ENCODE assay signal across 8 mouse cellular contexts in genomic region chr10:82048460-82048804, GRCm38 (mm10). TPM values are rescaled to one million over a fixed set of nuclear protein-coding genes. Genes with fewer than 3 reads are reported as not detected.
DNase-seq lines count a peak whose midpoint lies in the region; ATAC-seq and TF ChIP-seq lines count a peak whose summit lies in the region.
"Not testable (repeated sequence)": the region's sequence is repeated elsewhere in the genome, so short reads cannot be mapped to it uniquely, and the experiment has no call there.

No protein-coding gene starts in this region.

- peak overlapping the region; percentile 75; the same call in 1 of the 2 replicates for H3K9ac ChIP-seq in embryonic facial prominence, embryonic 15.5 days
- H3K9ac ChIP-seq in hindbrain, embryonic 15.5 days: peak overlapping the region; percentile 75
- peak overlapping the region; percentile 74 for H3K9ac ChIP-seq in liver, postnatal 0 days (replicated peaks)
- peak overlapping the region; percentile 87 for H3K9ac ChIP-seq in midbrain, embryonic 14.5 days (replicated peaks; ENCODE audit: low read length)
- peak overlapping the region; percentile 16; the same call in 1 of the 2 replicates for H3K9ac ChIP-seq in stomach, embryonic 15.5 days

- peaks cover 21% of the 10 kb centered on the region for H3K36me3 ChIP-seq in G1E (replicated peaks)
- peaks cover 18% of the 10 kb centered on the region for H3K36me3 ChIP-seq in embryonic facial prominence, embryonic 15.5 days
- peaks cover 32% of the 10 kb centered on the region for H3K36me3 ChIP-seq in heart, embryonic 10.5 days
- H3K36me3 ChIP-seq in hindbrain, embryonic 15.5 days: peaks cover 18% of the 10 kb centered on the region
- not testable (repeated sequence) for H3K36me3 ChIP-seq in liver, postnatal 0 days (replicated peaks; ENCODE audit: insufficient read depth, low read length)
- peaks cover 21% of the 10 kb centered on the region for H3K36me3 ChIP-seq in midbrain, embryonic 14.5 days (ENCODE audit: control insufficient read depth, insufficient read depth, low read length)
- H3K36me3 ChIP-seq in stomach, embryonic 15.5 days: peaks cover 12% of the 10 kb centered on the region

- intact Hi-C loops in left cerebral cortex, adult 2 months (cut with DNase I): loop anchor here (2.0 to 5.0 kb wide), 4 partner anchors 36 to 194 kb away; partner anchors contain the start of gene Zfp938

- H3K4me2 ChIP-seq in embryonic facial prominence, embryonic 15.5 days (replicated peaks): peak overlapping the region; percentile 47
- peak overlapping the region; percentile 58 for H3K4me2 ChIP-seq in hindbrain, embryonic 15.5 days
- peak overlapping the region; percentile 74 for H3K4me2 ChIP-seq in liver, postnatal 0 days (ENCODE audit: low read depth, low read length)
- peak overlapping the region; percentile 53 for H3K4me2 ChIP-seq in midbrain, embryonic 14.5 days (ENCODE audit: low read length)
- peak overlapping the region; percentile 51 for H3K4me2 ChIP-seq in stomach, embryonic 15.5 days

- H3K4me1 ChIP-seq in G1E (ENCODE audit: insufficient read depth, low read depth, low read length): peaks cover 12% of the 10 kb centered on the region
- H3K4me1 ChIP-seq in embryonic facial prominence, embryonic 15.5 days; heart, embryonic 10.5 days; hindbrain, embryonic 15.5 days (replicated peaks); liver, postnatal 0 days (ENCODE audit: insufficient read depth); midbrain, embryonic 14.5 days (ENCODE audit: control insufficient read depth, insufficient read depth, low read length); stomach, embryonic 15.5 days: not testable (repeated sequence)

- 29% methylated on average over 10 of the region's 10 CpGs for WGBS in embryonic facial prominence, embryonic 15.5 days
- WGBS in heart, embryonic 10.5 days: 23% methylated on average over 10 of the region's 10 CpGs
- WGBS in hindbrain, embryonic 15.5 days: 25% methylated on average over 10 of the region's 10 CpGs
- 21% methylated on average over 10 of the region's 10 CpGs for WGBS in liver, postnatal 0 days (ENCODE audit: insufficient replicate concordance)
- WGBS in midbrain, embryonic 14.5 days: 32% methylated on average over 10 of the region's 10 CpGs
- 22% methylated on average over 10 of the region's 10 CpGs for WGBS in stomach, embryonic 15.5 days

- not testable (repeated sequence) for TF ChIP-seq CTCF in G1E (IDR thresholded peaks at IDR 0.05; ENCODE audit: low read depth, low read length); left cerebral cortex, adult 2 months (IDR thresholded peaks at IDR 0.05); liver, postnatal 0 days (IDR thresholded peaks at IDR 0.05; ENCODE audit: low read depth)

- not testable (repeated sequence) for TF ChIP-seq EP300 in liver, postnatal 0 days (IDR thresholded peaks at IDR 0.05; ENCODE audit: low read depth)

- H3K27ac ChIP-seq in embryonic facial prominence, embryonic 15.5 days (replicated peaks): peak overlapping the region; percentile 95
- peak overlapping the region; percentile 93 for H3K27ac ChIP-seq in heart, embryonic 10.5 days
- peak overlapping the region; percentile 97 for H3K27ac ChIP-seq in hindbrain, embryonic 15.5 days (replicated peaks)
- peak overlapping the region; percentile 78 for H3K27ac ChIP-seq in left cerebral cortex, adult 2 months
- peak overlapping the region; percentile 92 for H3K27ac ChIP-seq in liver, postnatal 0 days (ENCODE audit: low read depth)
- H3K27ac ChIP-seq in midbrain, embryonic 14.5 days (replicated peaks; ENCODE audit: low read depth, low read length): peak overlapping the region; percentile 98
- peak overlapping the region; percentile 97 for H3K27ac ChIP-seq in stomach, embryonic 15.5 days

- not testable (repeated sequence) for H3K27me3 ChIP-seq in G1E (ENCODE audit: insufficient read depth, low read length); embryonic facial prominence, embryonic 15.5 days; heart, embryonic 10.5 days (ENCODE audit: insufficient read depth, poor library complexity, severe bottlenecking); hindbrain, embryonic 15.5 days; liver, postnatal 0 days (ENCODE audit: insufficient read depth, low read length); midbrain, embryonic 14.5 days (ENCODE audit: control insufficient read depth, insufficient read depth, low read length); stomach, embryonic 15.5 days (replicated peaks)

- H3K9me3 ChIP-seq in G1E (replicated peaks): peaks cover 36% of the 10 kb centered on the region
- peaks cover 40% of the 10 kb centered on the region for H3K9me3 ChIP-seq in embryonic facial prominence, embryonic 15.5 days (replicated peaks)
- H3K9me3 ChIP-seq in heart, embryonic 10.5 days: peaks cover 36% of the 10 kb centered on the region
- peaks cover 41% of the 10 kb centered on the region for H3K9me3 ChIP-seq in hindbrain, embryonic 15.5 days
- peaks cover 32% of the 10 kb centered on the region for H3K9me3 ChIP-seq in liver, postnatal 0 days (ENCODE audit: low read length)
- peaks cover 48% of the 10 kb centered on the region for H3K9me3 ChIP-seq in midbrain, embryonic 14.5 days (ENCODE audit: control insufficient read depth, low read length)
- H3K9me3 ChIP-seq in stomach, embryonic 15.5 days: peaks cover 13% of the 10 kb centered on the region; the same call in 1 of the 2 replicates

- peak overlapping the region; percentile 77 for H3K4me3 ChIP-seq in G1E (ENCODE audit: low read depth, low read length)
- H3K4me3 ChIP-seq in embryonic facial prominence, embryonic 15.5 days (replicated peaks): peak overlapping the region; percentile 74
- peak overlapping the region; percentile 72 for H3K4me3 ChIP-seq in heart, embryonic 10.5 days
- peak overlapping the region; percentile 73 for H3K4me3 ChIP-seq in hindbrain, embryonic 15.5 days
- peak overlapping the region; percentile 89 for H3K4me3 ChIP-seq in left cerebral cortex, adult 2 months
- H3K4me3 ChIP-seq in liver, postnatal 0 days (ENCODE audit: low read depth, low read length): peak overlapping the region; percentile 69
- peak overlapping the region; percentile 71 for H3K4me3 ChIP-seq in midbrain, embryonic 14.5 days (replicated peaks; ENCODE audit: low read depth, low read length)
- H3K4me3 ChIP-seq in stomach, embryonic 15.5 days (replicated peaks): peak overlapping the region; percentile 67

- not testable (repeated sequence) for ATAC-seq in G1E (ENCODE audit: extremely low read depth, insufficient number of reproducible peaks, low FRiP score, poor library complexity, severe bottlenecking); embryonic facial prominence, embryonic 15.5 days (ENCODE audit: insufficient number of reproducible peaks, low FRiP score, low TSS enrichment, low read depth); hindbrain, embryonic 15.5 days (ENCODE audit: low FRiP score, low read depth); midbrain, embryonic 14.5 days (ENCODE audit: low FRiP score, low TSS enrichment)
- peak; percentile 9; the same call in 1 of the 2 replicates for ATAC-seq in liver, postnatal 0 days
- 0 out of 2 replicates have a peak, but pooled peaks have one; percentile 19 for ATAC-seq in stomach, embryonic 15.5 days (ENCODE audit: insufficient read depth, low FRiP score, low read depth)

- not testable (repeated sequence) for DNase-seq in G1E (ENCODE audit: low spot score); heart, embryonic 10.5 days (ENCODE audit: low spot score); left cerebral cortex, adult 2 months (ENCODE audit: extremely low spot score in 1 of 2, low spot score in 2 of 2); liver, postnatal 0 days; midbrain, embryonic 14.5 days

RNA-seq across cellular contexts. Expression of gene Zfp873, which starts 0.5 kb away (rescaled TPM):
- total RNA-seq in G1E (2014; fragmentation: Nextera tagmentation) (10.7 and 10.9 TPM in 2 replicates), G1E (2017) (10.3 and 12.8 TPM in 2 replicates)
- polyA plus RNA-seq in G1E (2012): 0.40 and 0.52 TPM in 2 replicates
- 11.4 and 12.1 TPM in 2 replicates for polyA plus RNA-seq in embryonic facial prominence, embryonic 15.5 days (2015; fragmentation: Nextera tagmentation; extraction: Ambion mirVana)
- 11.5 and 13.4 TPM in 2 replicates for polyA plus RNA-seq in heart, embryonic 10.5 days (2016; fragmentation: Nextera tagmentation; extraction: Ambion mirVana)
- 13.9 and 14.0 TPM in 2 replicates for polyA plus RNA-seq in hindbrain, embryonic 15.5 days (2015; fragmentation: Nextera tagmentation; extraction: Ambion mirVana)
- 10 to 100 TPM; 10.7 to 11.5 TPM for total RNA-seq in left cerebral cortex, adult 2 months (2021)
- 1.7 and 1.9 TPM in 2 replicates for polyA plus RNA-seq in liver, postnatal 0 days (2015; fragmentation: Nextera tagmentation; extraction: Ambion mirVana)
- polyA plus RNA-seq in midbrain, embryonic 14.5 days (2014; fragmentation: Nextera tagmentation; extraction: Ambion mirVana): 15.5 and 17.9 TPM in 2 replicates
- 12.9 and 13.8 TPM in 2 replicates for polyA plus RNA-seq in stomach, embryonic 15.5 days (2015; fragmentation: Nextera tagmentation; extraction: Ambion mirVana)

RNA-seq across cellular contexts. Expression of gene BC024063, which starts 34.7 kb away (rescaled TPM):
- total RNA-seq in G1E (2014; fragmentation: Nextera tagmentation): 17.8 and 18.6 TPM in 2 replicates
- total RNA-seq in G1E (2017): 10.7 and 11.5 TPM in 2 replicates
- 0.14 and 0.20 TPM in 2 replicates for polyA plus RNA-seq in G1E (2012)
- polyA plus RNA-seq in embryonic facial prominence, embryonic 15.5 days (2015; fragmentation: Nextera tagmentation; extraction: Ambion mirVana): 4.3 TPM in 2 replicates
- polyA plus RNA-seq in heart, embryonic 10.5 days (2016; fragmentation: Nextera tagmentation; extraction: Ambion mirVana): 3.1 and 3.5 TPM in 2 replicates
- polyA plus RNA-seq in hindbrain, embryonic 15.5 days (2015; fragmentation: Nextera tagmentation; extraction: Ambion mirVana): 5.4 and 6.7 TPM in 2 replicates
- 1 to 10 TPM; 7.4 to 8.8 TPM for total RNA-seq in left cerebral cortex, adult 2 months (2021)
- polyA plus RNA-seq in liver, postnatal 0 days (2015; fragmentation: Nextera tagmentation; extraction: Ambion mirVana): 0.34 and 0.45 TPM in 2 replicates
- 10.3 and 11.6 TPM in 2 replicates for polyA plus RNA-seq in midbrain, embryonic 14.5 days (2014; fragmentation: Nextera tagmentation; extraction: Ambion mirVana)
- 4.2 and 5.0 TPM in 2 replicates for polyA plus RNA-seq in stomach, embryonic 15.5 days (2015; fragmentation: Nextera tagmentation; extraction: Ambion mirVana)

Comparison
In these comparisons a context has a peak if more than half of its experiments do, and no peak if none do; other contexts are left out.
1. H3K9ac ChIP-seq: peak in every context shown above with its lines; median percentile 87 in midbrain, embryonic 14.5 days; 75 in embryonic facial prominence, embryonic 15.5 days; 75 in hindbrain, embryonic 15.5 days; 74 in liver, postnatal 0 days; 16 in stomach, embryonic 15.5 days.